ENCODE assay signal across 24 mouse cellular contexts in genomic region chr11:72770324-72770723, GRCm38 (mm10). TPM values are rescaled to one million over a fixed set of nuclear protein-coding genes. Genes with fewer than 3 reads are reported as not detected.
A peak's percentile ranks its signal among the peaks of the same experiment; 100 is the strongest.
DNase-seq lines count a peak whose midpoint lies in the region; ATAC-seq and TF ChIP-seq lines count a peak whose summit lies in the region.
"Had no signal": no experiment of that assay in that cellular context is flagged by ENCODE, and none has a peak within 500 bp of the region (broad histone marks: within the 10 kb centered on the region; RNA-seq: fewer than 3 reads in every experiment).

No protein-coding gene starts in this region.

- H3K27ac ChIP-seq in MEL (ENCODE audit: control insufficient read depth, low read depth, low read length): no peak overlapping the region

- peak in 1 of 2 experiments; percentile 7; a peak in 1 of 4 replicates for TF ChIP-seq POLR2A in MEL (IDR thresholded peaks at IDR 0.05; ENCODE audit: control insufficient read depth in 1 of 2, insufficient read depth in 1 of 2, low read depth in 1 of 2, low read length in 2 of 2, poor library complexity in 1 of 2)

- H3K4me1 ChIP-seq in MEL (ENCODE audit: control insufficient read depth in 1 of 2, insufficient read depth in 2 of 2, low read length in 2 of 2): no peaks in the 10 kb centered on the region

- H3K79me2 ChIP-seq in MEL (ENCODE audit: control insufficient read depth, insufficient read depth, low read length, poor library complexity): no peaks in the 10 kb centered on the region

- DNase-seq in right cerebral cortex, postnatal 4 days: peak; percentile 16
- DNase-seq in right cerebral cortex, adult 2 months (ENCODE audit: low spot score in 2 of 2): no peak
- DNase-seq in testis, postnatal 10 days (ENCODE audit: low spot score): peak; percentile 52
- DNase-seq in testis, postnatal 14 days (ENCODE audit: low spot score): no peak
- DNase-seq in MEL (ENCODE audit: low read depth, low spot score) (peak; percentile 52), ZHBTc4 (ENCODE audit: low read depth, low spot score) (peak; percentile 16)
- DNase-seq in kidney, adult 11 months: no peak
- DNase-seq: adrenal gland, adult 2 months; adrenal gland, adult 8-10 months; adrenal gland, postnatal 10 days; adrenal gland, postnatal 14 days; adrenal gland, postnatal 25 days; adrenal gland, postnatal 36 days; B cell, adult 2 months; cerebellum, adult 11 months; cerebellum, adult 11-12 months; cerebellum, adult 18-20 months; cerebellum, adult 2 months had no signal

- H3K4me3 ChIP-seq in MEL (ENCODE audit: control insufficient read depth in 1 of 2, insufficient read depth in 1 of 2, low read depth in 2 of 2, low read length in 2 of 2): no peak overlapping the region

- no peak overlapping the region for H3K9ac ChIP-seq in MEL (ENCODE audit: control insufficient read depth, low read depth, low read length, poor library complexity, severe bottlenecking)

- peaks cover 2 to 4% of the 10 kb centered on the region in 2 experiments; a peak in 1 of 4 replicates for H3K36me3 ChIP-seq in MEL (ENCODE audit: control insufficient read depth in 1 of 2, insufficient read depth in 2 of 2, low read length in 2 of 2)

- H3K27me3 ChIP-seq in MEL (ENCODE audit: control insufficient read depth in 1 of 2, insufficient read depth in 2 of 2, low read length in 2 of 2): no peaks in the 10 kb centered on the region
- H3K27me3 ChIP-seq: CH12.LX, Patski had no signal

- ATAC-seq in megakaryocyte progenitor cell, adult 5-6 weeks (replicated peaks; ENCODE audit: poor library complexity): no peak
- ATAC-seq: activated CD4-positive, CD25-positive, alpha-beta regulatory T cell, adult 4 months; CD4-positive, CD25-positive, alpha-beta regulatory T cell, adult 4 months; Patski had no signal

- H3K9me3 ChIP-seq in MEL (replicated peaks; ENCODE audit: insufficient read depth, low read length): no peaks in the 10 kb centered on the region
- H3K9me3 ChIP-seq: G1E had no signal

- no peak for TF ChIP-seq RAD21 in MEL (IDR thresholded peaks at IDR 0.05; ENCODE audit: low read depth, low read length)

- no peak for TF ChIP-seq EP300 in MEL (IDR thresholded peaks at IDR 0.05; ENCODE audit: low read depth in 1 of 2, low read length in 2 of 2)

- no peak for TF ChIP-seq CTCF in MEL (IDR thresholded peaks at IDR 0.05 in 2 of 3, conservative IDR thresholded peaks at IDR 0.05 in 1 of 3; ENCODE audit: control insufficient read depth in 1 of 3, insufficient read depth in 1 of 3, low read depth in 2 of 3, low read length in 3 of 3, poor library complexity in 1 of 3, severe bottlenecking in 1 of 3)

TF ChIP-seq in MEL, 35 proteins besides CTCF, POLR2A, EP300 and RAD21:
- TF ChIP-seq MAFK (IDR thresholded peaks at IDR 0.05; ENCODE audit: borderline replicate concordance, low read depth, low read length): no peak
- TF ChIP-seq MAZ (IDR thresholded peaks at IDR 0.05; ENCODE audit: low read depth, low read length): no peak
- TF ChIP-seq TBP (IDR thresholded peaks at IDR 0.05; ENCODE audit: low read depth, low read length): no peak
- TF ChIP-seq SMC3 (IDR thresholded peaks at IDR 0.05; ENCODE audit: low read depth, low read length): no peak; the same call in 1 of the 2 replicates
- no peak for TF ChIP-seq USF1 (IDR thresholded peaks at IDR 0.05; ENCODE audit: low read depth, low read length)
- TF ChIP-seq ELF1 (IDR thresholded peaks at IDR 0.05; ENCODE audit: low read depth, low read length): no peak
- TF ChIP-seq ZMIZ1 (IDR thresholded peaks at IDR 0.05; ENCODE audit: low read depth, low read length): 0 out of 2 replicates have a peak, but pooled peaks have one; percentile 9
- TF ChIP-seq MAX (IDR thresholded peaks at IDR 0.05; ENCODE audit: low read length): no peak
- no peak for TF ChIP-seq GABPA (IDR thresholded peaks at IDR 0.05; ENCODE audit: low read depth, low read length)
- peak; percentile 93 for TF ChIP-seq POLR2AphosphoS2 (IDR thresholded peaks at IDR 0.05; ENCODE audit: low read length)
- TF ChIP-seq MYB (IDR thresholded peaks at IDR 0.05; ENCODE audit: low read depth, low read length): no peak
- TF ChIP-seq KAT2A (conservative IDR thresholded peaks at IDR 0.05; ENCODE audit: low read depth, low read length): no peak
- no peak for TF ChIP-seq MXI1 (IDR thresholded peaks at IDR 0.05; ENCODE audit: low read depth, low read length)

RNA-seq across cellular contexts. Expression of gene Cyb5d2, which starts 25.6 kb away (rescaled TPM):
- 5.9 and 7.2 TPM in 2 replicates for total RNA-seq in MEL (2012; rRNA removed)
- 1 to 10 TPM in 1 of 2 experiments, not detected in 1; 4.6 TPM for polyA plus RNA-seq in MEL (2012; ENCODE audit: insufficient read depth in 1 of 2, insufficient read length in 2 of 2, low read depth in 1 of 2, low replicate concordance in 2 of 2, missing spikeins in 1 of 2)
- total RNA-seq in megakaryocyte progenitor cell, adult 5-6 weeks (2015): 4.2 and 4.3 TPM in 2 replicates
- total RNA-seq in megakaryocyte progenitor cell, adult 5-6 weeks (2017): 3.7 and 4.9 TPM in 2 replicates

RNA-seq across cellular contexts. Expression of gene Zzef1, which starts 25.7 kb away (rescaled TPM):
- total RNA-seq in MEL (2012; rRNA removed): 11.8 and 13.3 TPM in 2 replicates
- 10 to 100 TPM in 1 of 2 experiments, not detected in 1; 17.6 TPM for polyA plus RNA-seq in MEL (2012; ENCODE audit: insufficient read depth in 1 of 2, insufficient read length in 2 of 2, low read depth in 1 of 2, low replicate concordance in 2 of 2, missing spikeins in 1 of 2)
- 18.2 and 24.5 TPM in 2 replicates for total RNA-seq in megakaryocyte progenitor cell, adult 5-6 weeks (2015)
- total RNA-seq in megakaryocyte progenitor cell, adult 5-6 weeks (2017): 18.1 and 25.2 TPM in 2 replicates

Comparison
In these comparisons a context has a peak if more than half of its experiments do, and no peak if none do; other contexts are left out.
1. DNase-seq: peak in right cerebral cortex, postnatal 4 days (single experiment), testis, postnatal 10 days (single experiment), MEL (single experiment) and ZHBTc4 (single experiment); none in right cerebral cortex, adult 2 months (0 of 2), testis, postnatal 14 days (single experiment) and kidney, adult 11 months (single experiment).